Mouse (Mus musculus) myocyte (in vitro differentiated cells): ENCODE measurements around the gene Samd3. TPM values are rescaled to one million over a fixed set of nuclear protein-coding genes. Genes with fewer than 3 reads are reported as not detected.

Source experiments
- H3K27me3 ChIP-seq: one replicate; pipeline ENCODE4 v1.6.1; 2011; ENCODE audit not compliant: control insufficient read depth, insufficient read depth, insufficient read length
- H3K36me3 ChIP-seq: one replicate; pipeline ENCODE4 v1.6.1; 2011; ENCODE audit not compliant: control insufficient read depth, insufficient read depth
- H3K4me2 ChIP-seq: one replicate; pipeline ENCODE4 v1.6.1; 2011; ENCODE audit warnings: low read depth, control low read depth
- H3K4me3 ChIP-seq: one replicate; pipeline ENCODE4 v1.5.1; 2011; ENCODE audit warnings: mild to moderate bottlenecking, control low read depth, moderate library complexity
- H3K79me2 ChIP-seq: one replicate; pipeline ENCODE4 v1.6.1; 2011; ENCODE audit not compliant: control insufficient read depth, insufficient read depth
- H3ac ChIP-seq: one replicate; pipeline ENCODE4 v1.6.1; 2011; ENCODE audit not compliant: control insufficient read depth, insufficient read length
- CEBPB ChIP-seq: IDR thresholded peaks from 2 replicates; pipeline ENCODE4 v1.6.1; 2011; ENCODE audit warnings: mild to moderate bottlenecking, moderate library complexity; ENCODE audit not compliant: poor library complexity, insufficient read depth, severe bottlenecking
- E2F4 ChIP-seq: IDR thresholded peaks from one replicate; pipeline ENCODE4 v1.6.1; 2011; ENCODE audit warnings: mild to moderate bottlenecking, control low read depth, moderate library complexity; ENCODE audit not compliant: insufficient read depth
- MAX ChIP-seq: IDR thresholded peaks from one replicate; pipeline ENCODE4 v1.6.1; 2011; ENCODE audit warnings: low read depth, mild to moderate bottlenecking, control low read depth
- MYOD1 ChIP-seq, 3 experiments: IDR thresholded peaks; one replicate each; pipeline ENCODE4 v1.6.1; 2011; ENCODE audit warnings: control low read depth in 2 of 3, low read depth in 2 of 3, mild to moderate bottlenecking in 2 of 3, moderate library complexity in 1 of 3; ENCODE audit not compliant: insufficient read length in 2 of 3, control insufficient read depth in 1 of 3
- MYOG ChIP-seq, 3 experiments: IDR thresholded peaks; one replicate each; pipeline ENCODE4 v1.6.1; 2011; ENCODE audit warnings: control low read depth in 2 of 3, low read depth in 2 of 3, mild to moderate bottlenecking in 2 of 3; ENCODE audit not compliant: insufficient read length in 2 of 3, control insufficient read depth in 1 of 3, insufficient read depth in 1 of 3
- POLR2A ChIP-seq: IDR thresholded peaks from one replicate; pipeline ENCODE4 v1.6.1; 2011; ENCODE audit warnings: low read depth, mild to moderate bottlenecking, control low read depth, moderate library complexity; ENCODE audit not compliant: insufficient read length
- POLR2AphosphoS2 ChIP-seq: IDR thresholded peaks from one replicate; pipeline ENCODE4 v1.6.1; 2011; ENCODE audit warnings: low read depth, control low read depth; ENCODE audit not compliant: insufficient read length
- REST ChIP-seq: IDR thresholded peaks from one replicate; pipeline ENCODE4 v1.6.1; 2011; ENCODE audit warnings: mild to moderate bottlenecking, control low read depth, moderate library complexity; ENCODE audit not compliant: insufficient read depth, insufficient read length
- SRF ChIP-seq: IDR thresholded peaks from one replicate; pipeline ENCODE4 v1.6.1; 2011; ENCODE audit warnings: low read depth; ENCODE audit not compliant: control insufficient read depth, insufficient read length
- TCF12 ChIP-seq: IDR thresholded peaks from one replicate; pipeline ENCODE4 v1.6.1; 2011; ENCODE audit warnings: mild to moderate bottlenecking, control low read depth; ENCODE audit not compliant: poor library complexity, insufficient read depth, severe bottlenecking
- TCF3 ChIP-seq: IDR thresholded peaks from one replicate; pipeline ENCODE4 v1.6.1; 2011; ENCODE audit warnings: low read depth, control low read depth; ENCODE audit not compliant: insufficient read length
- USF1 ChIP-seq: IDR thresholded peaks from one replicate; pipeline ENCODE4 v1.6.1; 2011; ENCODE audit warnings: low read depth, mild to moderate bottlenecking, control low read depth, moderate library complexity
- polyA plus RNA-seq: library from polyadenylated mRNA; unstranded; fragments of >200 nt; fragmentation: generic; extraction: Trizol; gene quantifications from one replicate; pipeline ENCODE4 v1.2.1, GENCODE M21; 2012; ENCODE audit warnings: missing spikeins

Samd3 gene
- polyA plus RNA-seq, 1 experiment: 0.06 TPM

DNA sequence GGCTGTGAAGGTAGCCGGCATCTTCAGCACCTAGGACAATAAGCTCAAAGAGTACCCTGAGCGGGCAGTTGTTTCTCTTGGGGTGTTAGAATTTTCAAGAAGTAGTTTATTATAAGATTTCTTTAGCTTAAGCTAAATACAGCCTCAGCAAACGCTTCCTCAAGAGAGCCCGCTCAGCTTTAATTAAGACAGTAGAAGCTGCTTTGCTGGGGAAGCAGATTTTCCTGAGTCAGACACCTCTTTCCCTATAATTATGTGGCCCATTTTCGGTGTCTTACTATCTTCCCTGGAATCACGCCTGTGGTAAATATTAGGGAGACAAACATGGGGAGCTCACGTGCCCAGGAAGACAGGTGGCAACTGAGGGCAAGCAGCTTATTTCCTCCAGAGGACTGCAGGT lies 57.6 kb downstream of the Samd3 start:
- no peaks in the 10 kb centered on the region for H3K36me3 ChIP-seq
- no peak overlapping the region for H3K4me3 ChIP-seq
- no peak overlapping the region for H3K4me2 ChIP-seq
- no peaks in the 10 kb centered on the region for H3K79me2 ChIP-seq
- no peak overlapping the region for H3ac ChIP-seq
- TF ChIP-seq REST: no peak
- no peak for TF ChIP-seq MYOD1 (IDR thresholded peaks at IDR 0.05; ENCODE audit: control insufficient read depth in 1 of 3, insufficient read length in 2 of 3, low read depth in 2 of 3)
- TF ChIP-seq TCF3: no peak
- TF ChIP-seq USF1: no peak
- no peak for TF ChIP-seq POLR2A
- no peaks in the 10 kb centered on the region for H3K27me3 ChIP-seq

DNA sequence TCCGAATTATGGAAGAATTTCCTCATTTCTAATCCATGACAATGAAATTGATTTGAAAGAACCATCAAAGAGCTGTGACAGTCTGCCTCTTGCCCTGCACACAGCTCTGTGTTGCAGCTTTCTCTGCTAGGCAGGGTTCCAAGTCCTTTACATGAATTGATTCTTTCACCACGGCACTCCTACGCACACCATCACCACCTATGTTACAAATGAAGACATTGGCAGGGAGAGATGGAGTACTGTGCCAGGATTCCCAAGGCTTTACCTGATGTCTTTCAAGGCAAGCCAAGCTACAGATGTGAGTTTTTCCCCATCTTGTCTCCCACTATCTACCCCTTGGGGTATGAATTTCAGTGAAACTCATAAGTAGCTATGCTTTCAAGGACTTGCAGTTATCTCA lies 67.7 kb downstream of the Samd3 start:
- Histone ChIP-seq H3K4me2 (no peak overlapping the region), H3K27me3 (no peaks in the 10 kb centered on the region), H3ac (no peak overlapping the region), H3K79me2 (no peaks in the 10 kb centered on the region), H3K4me3 (no peak overlapping the region), H3K36me3 (peaks cover 6% of the 10 kb centered on the region)
- TF ChIP-seq CEBPB (no peak), MYOD1 (IDR thresholded peaks at IDR 0.05; ENCODE audit: control insufficient read depth in 1 of 3, insufficient read length in 2 of 3, low read depth in 2 of 3) (no peak), SRF (no peak), USF1 (no peak), MAX (no peak), E2F4 (no peak)

- H3K27me3 ChIP-seq: no peaks in the 10 kb centered on the region
- H3K36me3 ChIP-seq: peaks cover 6% of the 10 kb centered on the region
- no peak overlapping the region for H3K4me3 ChIP-seq
- TF ChIP-seq TCF3: no peak
- TF ChIP-seq MYOG (IDR thresholded peaks at IDR 0.05; ENCODE audit: control insufficient read depth in 1 of 3, insufficient read depth in 1 of 3, insufficient read length in 2 of 3, low read depth in 2 of 3): no peak
- no peak for TF ChIP-seq TCF12
- no peak for TF ChIP-seq USF1
- no peak for TF ChIP-seq POLR2AphosphoS2
- TF ChIP-seq CEBPB: no peak
- TF ChIP-seq MAX: no peak
- H3ac ChIP-seq: no peak overlapping the region
- H3K79me2 ChIP-seq: no peaks in the 10 kb centered on the region
- no peak overlapping the region for H3K4me2 ChIP-seq
These were observed 68.1 kb downstream of the Samd3 start for GRCm38 (mm10) chr10:26297626-26298025.

- Histone ChIP-seq H3ac (no peak overlapping the region), H3K36me3 (peaks cover 6% of the 10 kb centered on the region), H3K4me2 (no peak overlapping the region), H3K79me2 (no peaks in the 10 kb centered on the region), H3K4me3 (no peak overlapping the region), H3K27me3 (no peaks in the 10 kb centered on the region)
- TF ChIP-seq TCF12: no peak
- TF ChIP-seq MYOD1 (IDR thresholded peaks at IDR 0.05; ENCODE audit: control insufficient read depth in 1 of 3, insufficient read length in 2 of 3, low read depth in 2 of 3): no peak
These were observed 72.8 kb downstream of the Samd3 start for GRCm38 (mm10) chr10:26302336-26302735.

GRCm38 (mm10) chr10:26303485-26303884 lies 74.0 kb downstream of the Samd3 start:
- no peak overlapping the region for H3K4me3 ChIP-seq
- peaks cover 6% of the 10 kb centered on the region for H3K36me3 ChIP-seq
- H3K79me2 ChIP-seq: no peaks in the 10 kb centered on the region
- no peak for TF ChIP-seq TCF12
- no peak for TF ChIP-seq TCF3
- no peak for TF ChIP-seq POLR2A
- TF ChIP-seq MYOG (IDR thresholded peaks at IDR 0.05; ENCODE audit: control insufficient read depth in 1 of 3, insufficient read depth in 1 of 3, insufficient read length in 2 of 3, low read depth in 2 of 3): no peak
- no peak for TF ChIP-seq USF1
- no peak for TF ChIP-seq SRF
- no peak for TF ChIP-seq E2F4
- no peak for TF ChIP-seq CEBPB
- TF ChIP-seq MYOD1 (IDR thresholded peaks at IDR 0.05; ENCODE audit: control insufficient read depth in 1 of 3, insufficient read length in 2 of 3, low read depth in 2 of 3): no peak
- no peak for TF ChIP-seq MAX
- no peak for TF ChIP-seq POLR2AphosphoS2
- no peak for TF ChIP-seq REST
- H3K27me3 ChIP-seq: no peaks in the 10 kb centered on the region
- no peak overlapping the region for H3ac ChIP-seq
- no peak overlapping the region for H3K4me2 ChIP-seq

GRCm38 (mm10) chr10:26314327-26314726 lies 84.8 kb downstream of the Samd3 start:
- TF ChIP-seq SRF (no peak), TCF3 (no peak), POLR2AphosphoS2 (no peak), MYOD1 (IDR thresholded peaks at IDR 0.05; ENCODE audit: control insufficient read depth in 1 of 3, insufficient read length in 2 of 3, low read depth in 2 of 3) (no peak), TCF12 (no peak), MAX (no peak), USF1 (no peak), MYOG (IDR thresholded peaks at IDR 0.05; ENCODE audit: control insufficient read depth in 1 of 3, insufficient read depth in 1 of 3, insufficient read length in 2 of 3, low read depth in 2 of 3) (no peak), CEBPB (no peak), E2F4 (no peak), REST (no peak), POLR2A (no peak)
- H3K79me2 ChIP-seq: no peaks in the 10 kb centered on the region
- H3K36me3 ChIP-seq: no peaks in the 10 kb centered on the region
- H3K4me2 ChIP-seq: no peak overlapping the region
- no peak overlapping the region for H3K4me3 ChIP-seq
- no peak overlapping the region for H3ac ChIP-seq
- no peaks in the 10 kb centered on the region for H3K27me3 ChIP-seq
